Mouse (Mus musculus): ENCODE data around the gene Gm9913. TPM values are rescaled to one million over a fixed set of nuclear protein-coding genes. Genes with fewer than 3 reads are reported as not detected.

Gene Gm9913
- polyA plus RNA-seq, 1 experiment from 2014 or later = 0.38 TPM

DNA sequence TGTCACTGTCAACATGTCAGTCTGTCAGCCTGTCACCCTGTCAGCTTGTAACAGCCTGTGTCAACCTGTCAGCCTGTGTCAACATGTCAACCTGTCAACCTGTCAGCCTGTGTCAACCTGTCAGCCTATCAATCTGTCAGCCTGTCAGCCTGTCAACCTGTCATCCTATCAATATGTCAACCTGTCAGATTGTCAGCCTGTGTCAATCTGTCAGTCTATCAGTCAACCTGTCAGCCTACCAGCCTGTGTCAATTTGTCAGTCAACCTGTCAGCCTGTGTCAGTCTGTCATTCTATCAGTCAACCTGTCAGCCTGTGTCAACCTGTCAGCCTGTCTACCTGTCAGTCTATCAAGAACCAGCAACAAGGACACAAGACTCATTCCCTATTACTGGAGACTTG, 3.4 kb upstream of the Gm9913 start:
- no peak overlapping the region for H3K4me2 ChIP-seq
- no peak for ATAC-seq (ENCODE audit: insufficient number of reproducible peaks, insufficient read depth, low FRiP score, low TSS enrichment, low read depth)
- H3K36me3 ChIP-seq = peaks cover 22% of the 10 kb centered on the region
- no peak overlapping the region for H3K9ac ChIP-seq
- no peak overlapping the region for H3K4me3 ChIP-seq
- H3K27ac ChIP-seq = no peak overlapping the region
- H3K4me1 ChIP-seq = peaks cover 11% of the 10 kb centered on the region
- H3K27me3 ChIP-seq = no peaks in the 10 kb centered on the region
- no peaks in the 10 kb centered on the region for H3K9me3 ChIP-seq

DNA sequence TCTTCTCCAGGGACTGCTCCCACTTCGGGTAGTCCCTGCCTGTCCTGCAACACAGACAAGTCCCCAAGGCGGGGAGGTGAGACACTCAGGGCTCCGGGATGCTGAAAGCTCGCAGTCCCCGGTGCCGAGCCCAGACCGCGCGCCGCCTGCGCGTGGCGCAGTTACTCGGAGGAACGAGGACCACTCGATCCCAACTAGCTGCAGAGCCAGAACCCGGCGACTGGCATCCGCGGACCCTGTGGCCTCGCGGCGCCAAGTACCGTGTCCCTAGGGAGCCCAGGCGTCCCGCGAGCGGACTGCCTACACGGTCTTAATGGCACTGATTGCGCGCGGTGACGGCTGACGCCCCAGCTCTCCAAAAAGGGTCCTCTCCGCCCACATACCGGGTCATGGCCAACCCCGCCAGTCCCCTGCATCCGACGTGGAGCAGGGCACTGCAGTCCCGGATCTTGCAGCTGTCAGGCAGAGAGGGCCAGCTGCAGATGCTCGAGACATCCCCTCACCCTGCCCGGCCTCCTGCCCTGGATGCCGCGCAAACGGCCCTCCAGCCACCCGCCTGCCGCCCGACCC, 942 bp downstream of the Gm9913 start:
- Histone ChIP-seq H3K9ac (peak overlapping the region; percentile 90), H3K36me3 (peaks cover 7% of the 10 kb centered on the region), H3K4me2 (peak overlapping the region; percentile 86), H3K27me3 (no peaks in the 10 kb centered on the region), H3K9me3 (no peaks in the 10 kb centered on the region), H3K27ac (peak overlapping the region; percentile 95), H3K4me3 (peak overlapping the region; percentile 67), H3K4me1 (peaks cover 18% of the 10 kb centered on the region)
- peak; percentile 80 for ATAC-seq (ENCODE audit: insufficient number of reproducible peaks, insufficient read depth, low FRiP score, low TSS enrichment, low read depth)
- under 1% methylated on average over 48 of the region's 48 CpGs for WGBS

DNA sequence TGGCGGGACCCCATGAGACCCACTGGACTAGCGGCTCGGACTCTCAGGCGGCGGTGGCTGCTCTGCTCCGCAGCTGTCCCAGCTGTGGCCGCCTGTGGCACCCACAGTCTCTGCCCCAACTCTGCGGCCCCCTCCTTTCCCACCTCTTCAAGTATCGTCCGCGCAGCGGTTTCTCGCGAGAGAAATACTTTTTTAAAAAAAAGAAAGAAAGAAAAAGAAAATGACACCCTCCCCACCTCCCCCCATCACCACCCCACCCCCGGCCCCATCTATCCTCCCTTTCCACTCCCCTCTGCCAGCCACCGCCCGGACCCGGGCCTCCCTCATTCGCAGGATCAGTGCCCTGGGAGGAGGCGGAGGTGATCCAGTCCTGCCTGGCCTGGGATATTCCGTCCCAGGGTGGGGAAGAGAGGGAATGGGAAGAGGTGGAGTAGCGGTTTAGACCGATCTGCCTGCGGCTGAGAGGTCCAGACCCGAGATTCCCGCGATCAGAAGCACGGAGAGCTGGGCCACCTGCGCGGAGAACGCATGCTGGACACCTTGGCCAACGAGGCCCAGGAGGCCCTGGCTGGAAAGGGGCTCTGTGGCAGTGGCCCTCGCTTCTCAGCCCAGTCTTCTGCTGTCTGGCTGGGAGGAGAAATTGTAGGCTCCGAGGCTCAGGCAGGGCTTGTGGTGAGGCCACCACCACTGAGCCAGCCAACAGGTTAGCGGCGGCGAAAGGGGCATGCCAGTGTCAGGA, 1.6 kb downstream of the Gm9913 start:
- Histone ChIP-seq H3K4me1 (peaks cover 18% of the 10 kb centered on the region), H3K27ac (peak overlapping the region; percentile 95), H3K27me3 (no peaks in the 10 kb centered on the region), H3K4me3 (peak overlapping the region; percentile 67), H3K4me2 (peak overlapping the region; percentile 86), H3K9ac (peak overlapping the region; percentile 90), H3K36me3 (peaks cover 4% of the 10 kb centered on the region), H3K9me3 (no peaks in the 10 kb centered on the region)
- ATAC-seq (ENCODE audit: insufficient number of reproducible peaks, insufficient read depth, low FRiP score, low TSS enrichment, low read depth) = peak; percentile 89
- WGBS = under 1% methylated on average over 36 of the region's 37 CpGs

DNA sequence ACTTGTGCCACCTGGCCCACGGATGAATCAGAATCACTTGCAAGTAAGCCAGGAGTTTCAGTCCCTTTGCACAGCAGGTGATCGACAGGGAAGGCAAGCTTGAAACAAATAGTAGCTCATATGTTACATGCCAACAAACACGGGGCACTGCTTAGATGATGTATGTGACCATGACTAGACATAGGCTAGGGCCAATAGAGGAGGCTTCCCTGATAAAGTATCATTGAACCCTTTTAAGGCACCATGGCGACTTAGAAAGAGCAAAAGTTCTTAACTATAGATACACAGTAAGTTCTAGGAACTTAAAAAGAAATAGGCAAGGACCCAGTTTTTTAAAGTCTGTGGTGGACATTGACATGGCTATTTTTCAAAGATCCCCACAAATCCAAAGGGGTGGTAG, 3.0 kb downstream of the Gm9913 start, which contains the start of gene Fbn1:
Gene Fbn1 (minus strand): TSS at position 101 of the 400 bp plus-strand sequence.
- H3K27ac ChIP-seq = peak within 1 kb of the TSS; percentile 95
- peak within 1 kb of the TSS; percentile 67 for H3K4me3 ChIP-seq
- H3K9me3 ChIP-seq = no peaks in the 10 kb centered on the region
- H3K4me2 ChIP-seq = peak within 1 kb of the TSS; percentile 86
- H3K4me1 ChIP-seq = peaks cover 18% of the 10 kb centered on the region
- ATAC-seq (ENCODE audit: insufficient number of reproducible peaks, insufficient read depth, low FRiP score, low TSS enrichment, low read depth) = no peak
- no peaks in the 10 kb centered on the region for H3K27me3 ChIP-seq
- H3K36me3 ChIP-seq = no peaks in the 10 kb centered on the region
- peak within 1 kb of the TSS; percentile 90 for H3K9ac ChIP-seq
- 84% methylated on average over 4 of the region's 4 CpGs for WGBS

DNA sequence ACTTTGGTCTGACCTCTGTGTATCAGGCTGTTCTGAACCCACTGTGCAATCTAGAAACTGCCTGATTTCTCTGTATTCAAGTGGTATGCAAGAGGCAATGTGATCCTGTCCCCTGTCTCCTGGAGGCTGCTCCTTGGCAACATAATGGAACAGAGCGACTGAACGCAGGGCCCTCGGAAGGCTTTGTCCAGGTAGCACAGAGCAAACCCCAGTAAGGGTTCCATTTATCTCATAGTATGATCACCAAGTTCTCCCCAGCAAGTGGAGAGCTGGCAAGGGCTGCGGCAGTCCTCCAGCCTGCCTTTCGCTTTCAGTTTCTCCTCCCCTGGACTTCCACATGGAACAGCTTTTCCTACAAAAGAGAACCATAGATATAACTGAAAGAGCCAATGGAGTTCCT, 3.5 kb downstream of the Gm9913 start:
- no peak overlapping the region for H3K4me2 ChIP-seq
- 94% methylated on average over 5 of the region's 5 CpGs for WGBS
- no peaks in the 10 kb centered on the region for H3K9me3 ChIP-seq
- no peak for ATAC-seq (ENCODE audit: insufficient number of reproducible peaks, insufficient read depth, low FRiP score, low TSS enrichment, low read depth)
- peaks cover 18% of the 10 kb centered on the region for H3K4me1 ChIP-seq
- no peak overlapping the region for H3K27ac ChIP-seq
- H3K4me3 ChIP-seq = no peak overlapping the region
- no peaks in the 10 kb centered on the region for H3K27me3 ChIP-seq
- H3K36me3 ChIP-seq = no peaks in the 10 kb centered on the region
- no peak overlapping the region for H3K9ac ChIP-seq

DNA sequence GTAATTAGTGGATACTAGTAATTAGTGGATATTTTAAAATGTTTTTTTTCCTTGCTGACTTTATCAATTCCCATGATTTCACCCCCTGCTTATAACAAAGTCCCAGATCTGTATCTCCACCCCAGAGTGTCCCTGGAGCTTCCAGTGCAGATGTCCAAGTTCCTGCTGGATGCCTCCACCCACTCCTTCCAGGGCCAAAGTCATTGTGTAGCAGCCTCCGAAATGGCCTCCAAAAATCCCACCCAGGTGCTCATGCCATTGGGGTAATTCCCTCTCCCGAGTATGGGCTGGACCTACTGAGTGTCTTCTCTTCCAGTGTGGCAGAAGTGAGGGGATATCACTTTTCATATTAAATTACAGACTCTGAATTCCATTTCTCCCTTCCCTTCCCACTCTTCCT, 5.9 kb downstream of the Gm9913 start:
- Histone ChIP-seq H3K4me3 (no peak overlapping the region), H3K27me3 (no peaks in the 10 kb centered on the region), H3K9ac (no peak overlapping the region), H3K4me1 (peaks cover 6% of the 10 kb centered on the region), H3K9me3 (no peaks in the 10 kb centered on the region), H3K36me3 (no peaks in the 10 kb centered on the region), H3K4me2 (no peak overlapping the region), H3K27ac (no peak overlapping the region)
- 41% methylated on average over 2 of the region's 2 CpGs for WGBS
- ATAC-seq (ENCODE audit: insufficient number of reproducible peaks, insufficient read depth, low FRiP score, low TSS enrichment, low read depth) = no peak

DNA sequence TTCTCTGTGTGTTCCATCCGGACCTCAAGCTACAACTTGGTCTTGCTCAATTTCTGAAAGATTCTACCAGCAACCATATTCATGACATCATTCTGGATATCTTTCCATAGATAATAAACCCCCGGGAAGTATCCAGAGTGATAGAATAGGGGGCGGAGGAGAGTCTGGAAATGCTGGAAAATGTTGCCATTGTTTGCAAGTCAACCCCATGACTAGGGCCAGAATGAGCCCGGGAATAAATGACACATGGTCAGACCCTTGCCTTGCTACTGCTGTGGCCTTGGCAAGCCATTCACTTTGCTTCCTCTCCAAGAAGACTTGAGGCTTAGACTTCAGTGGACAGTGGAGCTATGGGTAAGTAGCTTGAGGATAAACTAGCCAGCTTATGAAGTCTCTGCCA, 7.0 kb downstream of the Gm9913 start:
- Histone ChIP-seq H3K4me1 (peaks cover 7% of the 10 kb centered on the region), H3K9me3 (no peaks in the 10 kb centered on the region), H3K27ac (no peak overlapping the region), H3K9ac (no peak overlapping the region), H3K27me3 (no peaks in the 10 kb centered on the region), H3K4me2 (no peak overlapping the region), H3K4me3 (no peak overlapping the region), H3K36me3 (no peaks in the 10 kb centered on the region)
- 87% methylated on average over 4 of the region's 4 CpGs for WGBS
- ATAC-seq (ENCODE audit: insufficient number of reproducible peaks, insufficient read depth, low FRiP score, low TSS enrichment, low read depth) = no peak

DNA sequence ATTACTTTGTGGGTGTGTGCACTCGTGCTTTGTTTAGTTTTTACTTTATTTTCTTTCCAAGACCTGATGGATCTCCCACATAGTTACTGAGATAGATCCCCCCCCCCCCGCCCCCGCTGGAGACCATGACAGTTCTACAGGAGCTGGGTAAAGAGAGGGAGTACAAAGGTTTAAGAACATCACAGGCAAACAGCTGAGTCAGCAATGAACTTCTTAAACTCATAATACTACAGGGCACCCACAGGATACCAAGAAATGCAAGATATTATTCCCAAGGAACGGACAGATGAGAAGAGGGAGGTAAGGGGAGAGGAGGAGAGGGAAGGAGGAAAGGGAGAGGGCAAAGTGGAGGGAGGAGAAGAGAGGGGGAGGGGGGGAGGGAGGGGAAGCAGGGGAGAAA, 7.7 kb downstream of the Gm9913 start:
- no peaks in the 10 kb centered on the region for H3K27me3 ChIP-seq
- H3K27ac ChIP-seq = no peak overlapping the region
- H3K9ac ChIP-seq = no peak overlapping the region
- WGBS = 70% methylated on average over 4 of the region's 4 CpGs
- H3K4me2 ChIP-seq = no peak overlapping the region
- peaks cover 4% of the 10 kb centered on the region for H3K4me1 ChIP-seq
- no peaks in the 10 kb centered on the region for H3K36me3 ChIP-seq
- ATAC-seq (ENCODE audit: insufficient number of reproducible peaks, insufficient read depth, low FRiP score, low TSS enrichment, low read depth) = no peak
- no peak overlapping the region for H3K4me3 ChIP-seq
- no peaks in the 10 kb centered on the region for H3K9me3 ChIP-seq

DNA sequence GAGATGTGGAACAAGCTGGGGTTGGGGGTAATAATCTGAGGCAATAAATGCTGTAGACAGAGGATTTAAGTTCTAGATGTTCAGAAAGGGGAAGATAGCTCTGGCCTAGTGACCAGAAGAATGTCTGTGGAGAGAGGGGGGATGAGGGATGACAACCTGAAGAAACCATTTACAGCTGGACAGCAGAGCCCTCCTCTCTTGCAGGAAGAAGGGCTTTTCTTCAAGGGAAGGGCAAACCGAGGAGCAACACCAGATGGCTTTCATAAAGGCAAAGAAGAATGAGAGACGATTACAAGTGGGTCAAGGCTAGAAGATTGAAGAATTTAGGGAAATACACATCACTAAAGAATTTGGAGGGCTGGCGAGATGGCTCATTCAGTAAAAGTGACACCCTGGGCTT, 9.5 kb downstream of the Gm9913 start:
- Histone ChIP-seq H3K27me3 (no peaks in the 10 kb centered on the region), H3K4me2 (no peak overlapping the region), H3K9ac (no peak overlapping the region), H3K4me1 (peaks cover 4% of the 10 kb centered on the region), H3K4me3 (no peak overlapping the region), H3K36me3 (no peaks in the 10 kb centered on the region), H3K9me3 (no peaks in the 10 kb centered on the region), H3K27ac (no peak overlapping the region)
- ATAC-seq (ENCODE audit: insufficient number of reproducible peaks, insufficient read depth, low FRiP score, low TSS enrichment, low read depth) = no peak
- 26% methylated on average over 3 of the region's 3 CpGs for WGBS

DNA sequence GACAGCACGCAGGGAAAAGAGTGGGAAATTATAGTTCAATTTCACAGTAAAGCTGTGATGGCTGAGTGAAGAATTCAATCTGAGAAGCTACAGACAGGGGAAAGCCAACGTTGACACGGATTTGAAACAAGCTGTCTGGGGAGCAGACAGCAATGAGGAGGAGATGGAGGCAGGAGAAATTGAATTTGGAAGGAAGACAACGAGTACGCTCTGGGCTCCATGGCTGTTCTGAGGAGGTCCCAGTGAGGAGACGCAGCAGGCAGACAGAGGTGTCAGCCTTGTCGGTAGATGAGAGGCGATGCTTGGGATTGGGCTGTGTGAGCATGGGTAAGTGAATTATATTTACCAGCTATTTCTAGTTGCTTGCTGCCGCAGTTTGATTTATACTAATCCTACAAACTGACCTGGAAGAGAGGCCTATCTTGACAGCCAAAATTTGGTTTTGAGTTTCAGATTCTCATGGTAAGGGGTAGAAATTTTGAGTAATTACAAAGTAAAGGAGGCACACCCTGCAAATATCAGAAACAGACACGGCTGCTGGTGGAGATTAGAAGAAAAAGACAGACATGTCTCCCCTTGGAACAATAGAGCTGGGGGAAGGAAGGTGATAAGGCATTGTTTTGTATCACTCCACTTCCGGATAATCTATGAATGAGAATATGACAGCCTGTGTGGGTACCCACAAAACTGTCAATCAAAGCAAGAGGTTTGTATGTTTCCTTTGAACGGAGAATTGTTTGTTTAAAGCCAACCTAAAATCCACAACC, 10.6 kb downstream of the Gm9913 start:
- Histone ChIP-seq H3K4me1 (peaks cover 4% of the 10 kb centered on the region), H3K9me3 (no peaks in the 10 kb centered on the region), H3K36me3 (no peaks in the 10 kb centered on the region), H3K27me3 (no peaks in the 10 kb centered on the region), H3K4me2 (no peak overlapping the region), H3K27ac (no peak overlapping the region), H3K4me3 (no peak overlapping the region), H3K9ac (no peak overlapping the region)
- ATAC-seq (ENCODE audit: insufficient number of reproducible peaks, insufficient read depth, low FRiP score, low TSS enrichment, low read depth) = no peak
- 57% methylated on average over 12 of the region's 12 CpGs for whole genome bisulfite sequencing

DNA sequence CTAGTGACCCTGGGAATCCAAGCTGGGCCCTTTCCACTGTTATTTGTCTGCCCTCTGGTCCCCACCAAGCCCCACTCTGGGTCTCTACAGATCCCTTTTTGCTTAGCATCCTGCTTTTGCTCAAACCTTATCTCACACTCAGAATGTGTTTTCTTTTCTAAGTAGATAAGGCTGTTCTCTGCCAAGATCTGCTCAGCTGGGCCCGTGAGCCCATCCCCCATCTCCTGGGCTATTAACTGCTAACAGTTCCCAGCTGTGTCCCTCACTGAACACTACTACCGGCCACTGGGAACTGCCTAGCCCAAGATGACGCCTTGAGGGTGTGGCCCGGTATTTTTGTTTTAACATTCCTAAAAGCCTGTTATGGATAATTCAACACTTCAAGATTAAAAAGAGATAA, 11.7 kb downstream of the Gm9913 start:
- Histone ChIP-seq H3K4me3 (no peak overlapping the region), H3K9me3 (0 out of 2 replicates have a peak, but pooled peaks cover 4% of the 10 kb centered on the region), H3K4me1 (peaks cover 4% of the 10 kb centered on the region), H3K36me3 (no peaks in the 10 kb centered on the region), H3K4me2 (no peak overlapping the region), H3K9ac (no peak overlapping the region), H3K27me3 (no peaks in the 10 kb centered on the region), H3K27ac (no peak overlapping the region)
- 7% methylated on average over 4 of the region's 4 CpGs for WGBS
- no peak for ATAC-seq (ENCODE audit: insufficient number of reproducible peaks, insufficient read depth, low FRiP score, low TSS enrichment, low read depth)

DNA sequence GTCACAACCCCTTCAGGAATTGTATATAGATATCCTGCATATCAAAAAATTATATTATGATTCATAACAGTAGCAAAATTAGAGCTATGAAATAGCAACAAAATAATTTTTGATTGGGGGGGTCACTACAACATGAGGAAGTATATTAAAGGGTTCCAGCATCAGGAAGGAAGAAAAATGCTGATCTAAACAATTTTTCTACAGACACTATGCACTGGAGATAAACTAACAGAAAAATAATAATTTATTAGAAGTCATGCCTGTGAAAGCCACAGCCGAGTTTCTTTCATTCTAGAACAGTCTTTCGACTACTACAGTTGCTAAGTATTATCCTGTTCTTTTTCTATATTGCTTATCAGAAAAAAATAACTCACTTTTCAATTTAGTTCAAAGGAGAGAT, 20.6 kb downstream of the Gm9913 start:
- Histone ChIP-seq H3K9me3 (0 out of 2 replicates have a peak, but pooled peaks cover 4% of the 10 kb centered on the region), H3K27me3 (no peaks in the 10 kb centered on the region), H3K9ac (no peak overlapping the region), H3K4me3 (no peak overlapping the region), H3K27ac (no peak overlapping the region), H3K4me1 (no peaks in the 10 kb centered on the region), H3K4me2 (no peak overlapping the region), H3K36me3 (no peaks in the 10 kb centered on the region)
- no peak for ATAC-seq (ENCODE audit: insufficient number of reproducible peaks, insufficient read depth, low FRiP score, low TSS enrichment, low read depth)
- 81% methylated on average over 2 of the region's 2 CpGs for WGBS
